Mouse (Mus musculus): ENCODE measurements around the gene Pnpla2. TPM values are rescaled to one million over a fixed set of nuclear protein-coding genes. Genes with fewer than 3 reads are reported as not detected.

Pnpla2 gene
- polyA plus RNA-seq, 1 experiment from 2014 or later: 16.9 TPM

GRCm38 (mm10) chr7:141501820-141502555 is 47.0 kb downstream of the Pnpla2 start:
- 85% methylated on average over 7 of the region's 7 CpGs for WGBS
- Histone ChIP-seq H3K36me3 (peaks cover 24% of the 10 kb centered on the region; the same call in 1 of the 2 replicates), H3K27ac (no peak overlapping the region), H3K4me2 (no peak overlapping the region), H3K27me3 (no peaks in the 10 kb centered on the region), H3K9ac (no peak overlapping the region), H3K4me1 (no peaks in the 10 kb centered on the region), H3K9me3 (no peaks in the 10 kb centered on the region), H3K4me3 (no peak overlapping the region)
- ATAC-seq (ENCODE audit: insufficient number of reproducible peaks, low FRiP score, low TSS enrichment, low read depth): no peak

- Histone ChIP-seq H3K36me3 (peaks cover 24% of the 10 kb centered on the region; the same call in 1 of the 2 replicates), H3K4me2 (no peak overlapping the region)
- WGBS: 94% methylated on average over 5 of the region's 5 CpGs
Measured at GRCm38 (mm10) chr7:141502556-141502905, 47.5 kb downstream of the Pnpla2 start.

GRCm38 (mm10) chr7:141506278-141506677 is 51.3 kb downstream of the Pnpla2 start:
- no peak for ATAC-seq (ENCODE audit: insufficient number of reproducible peaks, low FRiP score, low TSS enrichment, low read depth)
- Histone ChIP-seq H3K9me3 (no peaks in the 10 kb centered on the region), H3K9ac (no peak overlapping the region), H3K4me2 (no peak overlapping the region), H3K27me3 (no peaks in the 10 kb centered on the region), H3K4me1 (no peaks in the 10 kb centered on the region), H3K4me3 (no peak overlapping the region), H3K36me3 (peaks cover 18% of the 10 kb centered on the region), H3K27ac (no peak overlapping the region; the same call in 1 of the 2 replicates)
- WGBS: 72% methylated on average over 2 of the region's 2 CpGs

More at GRCm38 (mm10) chr7:141502556-141502905, 47.5 kb downstream of the Pnpla2 start:
- H3K4me3 ChIP-seq: no peak overlapping the region
- no peak for ATAC-seq (ENCODE audit: insufficient number of reproducible peaks, low FRiP score, low TSS enrichment, low read depth)
- H3K4me1 ChIP-seq: no peaks in the 10 kb centered on the region
- H3K27ac ChIP-seq: no peak overlapping the region
- no peak overlapping the region for H3K9ac ChIP-seq
- H3K9me3 ChIP-seq: no peaks in the 10 kb centered on the region
- no peaks in the 10 kb centered on the region for H3K27me3 ChIP-seq

DNA sequence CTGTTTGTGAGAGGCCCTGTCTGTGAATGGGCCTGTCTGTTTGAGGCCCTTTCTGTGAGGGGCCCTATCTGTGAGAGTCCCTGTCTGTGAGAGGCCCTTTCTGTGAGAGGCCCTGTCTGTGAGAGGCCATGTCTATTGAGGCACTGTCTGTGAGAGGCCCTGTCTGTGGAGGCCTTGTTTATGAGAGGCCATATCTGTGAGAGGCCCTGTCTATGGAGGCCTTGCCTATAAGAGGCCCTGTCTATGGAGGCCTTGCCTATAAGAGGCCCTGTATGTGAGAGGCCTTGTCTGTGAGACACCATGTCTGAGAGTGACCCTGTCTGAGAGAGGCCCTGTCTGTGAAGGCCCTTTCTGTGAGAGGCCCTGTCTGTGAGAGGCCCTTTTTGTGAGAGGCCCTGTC is 53.2 kb downstream of the Pnpla2 start:
- H3K27me3 ChIP-seq: no peaks in the 10 kb centered on the region
- H3K4me1 ChIP-seq: no peaks in the 10 kb centered on the region
- no peak overlapping the region for H3K9ac ChIP-seq
- peaks cover 13% of the 10 kb centered on the region for H3K36me3 ChIP-seq
- H3K4me3 ChIP-seq: no peak overlapping the region
- 0 out of 2 replicates have a peak overlapping the region, but pooled peaks have one; percentile 4 for H3K27ac ChIP-seq
- no peak for ATAC-seq (ENCODE audit: insufficient number of reproducible peaks, low FRiP score, low TSS enrichment, low read depth)
- no peaks in the 10 kb centered on the region for H3K9me3 ChIP-seq
- H3K4me2 ChIP-seq: no peak overlapping the region

- Histone ChIP-seq H3K9me3 (no peaks in the 10 kb centered on the region), H3K36me3 (peaks cover 26% of the 10 kb centered on the region), H3K4me2 (no peak overlapping the region), H3K4me3 (no peak overlapping the region), H3K27me3 (no peaks in the 10 kb centered on the region), H3K27ac (0 out of 2 replicates have a peak overlapping the region, but pooled peaks have one; percentile 3), H3K9ac (no peak overlapping the region), H3K4me1 (no peaks in the 10 kb centered on the region)
- no peak for ATAC-seq (ENCODE audit: insufficient number of reproducible peaks, low FRiP score, low TSS enrichment, low read depth)
- 88% methylated on average over 5 of the region's 5 CpGs for WGBS
Measured at GRCm38 (mm10) chr7:141510196-141510595, 55.2 kb downstream of the Pnpla2 start.

Other genes starting within 250 kb of the Pnpla2 start
- gene Lmntd2, start 241.1 kb upstream of the Pnpla2 start, polyA plus RNA-seq (2015; fragmentation: Nextera tagmentation; extraction: Ambion mirVana): 1.7 and 2.2 TPM in 2 replicates
- 56.1 and 58.6 TPM in 2 replicates for gene Rassf7, start 239.3 kb upstream of the Pnpla2 start, polyA plus RNA-seq (2015; fragmentation: Nextera tagmentation; extraction: Ambion mirVana)
- 64.3 and 68.9 TPM in 2 replicates for gene Phrf1, start 226.4 kb upstream of the Pnpla2 start, polyA plus RNA-seq (2015; fragmentation: Nextera tagmentation; extraction: Ambion mirVana)
- gene Irf7, start 188.7 kb upstream of the Pnpla2 start, polyA plus RNA-seq (2015; fragmentation: Nextera tagmentation; extraction: Ambion mirVana): 3.1 and 3.4 TPM in 2 replicates
- gene Cdhr5, start 178.4 kb upstream of the Pnpla2 start, polyA plus RNA-seq (2015; fragmentation: Nextera tagmentation; extraction: Ambion mirVana): 0.19 and 0.29 TPM in 2 replicates
- gene Sct, start 176.1 kb upstream of the Pnpla2 start, polyA plus RNA-seq (2015; fragmentation: Nextera tagmentation; extraction: Ambion mirVana): 11.3 and 16.5 TPM in 2 replicates
- 1.5 TPM in 2 replicates for gene Drd4, start 163.2 kb upstream of the Pnpla2 start, polyA plus RNA-seq (2015; fragmentation: Nextera tagmentation; extraction: Ambion mirVana)
- gene Deaf1, start 127.5 kb upstream of the Pnpla2 start, polyA plus RNA-seq (2015; fragmentation: Nextera tagmentation; extraction: Ambion mirVana): 68.6 and 70.8 TPM in 2 replicates
- 35.9 and 38.5 TPM in 2 replicates for gene Tmem80, start 127.5 kb upstream of the Pnpla2 start, polyA plus RNA-seq (2015; fragmentation: Nextera tagmentation; extraction: Ambion mirVana)
- gene Eps8l2, start 116.3 kb upstream of the Pnpla2 start, polyA plus RNA-seq (2015; fragmentation: Nextera tagmentation; extraction: Ambion mirVana): 42.7 and 43.9 TPM in 2 replicates
- gene Taldo1, start 63.0 kb upstream of the Pnpla2 start, polyA plus RNA-seq (2015; fragmentation: Nextera tagmentation; extraction: Ambion mirVana): 272 and 290 TPM in 2 replicates
- gene Gatd1, start 41.1 kb upstream of the Pnpla2 start, polyA plus RNA-seq (2015; fragmentation: Nextera tagmentation; extraction: Ambion mirVana): 62.8 and 62.9 TPM in 2 replicates
- 1.1 and 1.9 TPM in 2 replicates for gene Cend1, start 25.7 kb upstream of the Pnpla2 start, polyA plus RNA-seq (2015; fragmentation: Nextera tagmentation; extraction: Ambion mirVana)
- 28.8 and 29.5 TPM in 2 replicates for gene Slc25a22, start 17.3 kb upstream of the Pnpla2 start, polyA plus RNA-seq (2015; fragmentation: Nextera tagmentation; extraction: Ambion mirVana)
- 8.8 and 9.8 TPM in 2 replicates for gene Pidd1, start 11.2 kb upstream of the Pnpla2 start, polyA plus RNA-seq (2015; fragmentation: Nextera tagmentation; extraction: Ambion mirVana)
- gene Rplp2, start 7.8 kb upstream of the Pnpla2 start, polyA plus RNA-seq (2015; fragmentation: Nextera tagmentation; extraction: Ambion mirVana): 1,100 and 1,341 TPM in 2 replicates
- 16.4 and 21.6 TPM in 2 replicates for gene Cracr2b, start 5.9 kb downstream of the Pnpla2 start, polyA plus RNA-seq (2015; fragmentation: Nextera tagmentation; extraction: Ambion mirVana)
- 14.2 and 20.6 TPM in 2 replicates for gene Cd151, start 12.2 kb downstream of the Pnpla2 start, polyA plus RNA-seq (2015; fragmentation: Nextera tagmentation; extraction: Ambion mirVana)
- gene Polr2l, start 19.9 kb downstream of the Pnpla2 start, polyA plus RNA-seq (2015; fragmentation: Nextera tagmentation; extraction: Ambion mirVana): 54.7 and 57.5 TPM in 2 replicates
- 71.4 and 79.1 TPM in 2 replicates for gene Tspan4, start 20.0 kb downstream of the Pnpla2 start, polyA plus RNA-seq (2015; fragmentation: Nextera tagmentation; extraction: Ambion mirVana)
- gene Chid1, start 84.7 kb downstream of the Pnpla2 start, polyA plus RNA-seq (2015; fragmentation: Nextera tagmentation; extraction: Ambion mirVana): 44.0 and 49.7 TPM in 2 replicates
- 84.6 and 86.3 TPM in 2 replicates for gene Ap2a2, start 107.0 kb downstream of the Pnpla2 start, polyA plus RNA-seq (2015; fragmentation: Nextera tagmentation; extraction: Ambion mirVana)
- 0.22 and 0.26 TPM in 2 replicates for gene Muc6, start 200.1 kb downstream of the Pnpla2 start, polyA plus RNA-seq (2015; fragmentation: Nextera tagmentation; extraction: Ambion mirVana)
- 0.19 and 0.26 TPM in 2 replicates for gene Muc2, start 235.1 kb downstream of the Pnpla2 start, polyA plus RNA-seq (2015; fragmentation: Nextera tagmentation; extraction: Ambion mirVana)